Mouse (Mus musculus): Measurements from ENCODE around the gene AL731706.1.

- TF ChIP-seq CTCF (IDR thresholded peaks at IDR 0.05; ENCODE audit: low read depth, low read length) (no peak), POLR2A (IDR thresholded peaks at IDR 0.05; ENCODE audit: borderline replicate concordance, low read depth, low read length) (no peak)
Observed at GRCm38 (mm10) chr2:136936391-136937288, 45.5 kb upstream of the AL731706.1 start.
